15 mouse cellular contexts compared by ENCODE assay signal in the genomic region with DNA sequence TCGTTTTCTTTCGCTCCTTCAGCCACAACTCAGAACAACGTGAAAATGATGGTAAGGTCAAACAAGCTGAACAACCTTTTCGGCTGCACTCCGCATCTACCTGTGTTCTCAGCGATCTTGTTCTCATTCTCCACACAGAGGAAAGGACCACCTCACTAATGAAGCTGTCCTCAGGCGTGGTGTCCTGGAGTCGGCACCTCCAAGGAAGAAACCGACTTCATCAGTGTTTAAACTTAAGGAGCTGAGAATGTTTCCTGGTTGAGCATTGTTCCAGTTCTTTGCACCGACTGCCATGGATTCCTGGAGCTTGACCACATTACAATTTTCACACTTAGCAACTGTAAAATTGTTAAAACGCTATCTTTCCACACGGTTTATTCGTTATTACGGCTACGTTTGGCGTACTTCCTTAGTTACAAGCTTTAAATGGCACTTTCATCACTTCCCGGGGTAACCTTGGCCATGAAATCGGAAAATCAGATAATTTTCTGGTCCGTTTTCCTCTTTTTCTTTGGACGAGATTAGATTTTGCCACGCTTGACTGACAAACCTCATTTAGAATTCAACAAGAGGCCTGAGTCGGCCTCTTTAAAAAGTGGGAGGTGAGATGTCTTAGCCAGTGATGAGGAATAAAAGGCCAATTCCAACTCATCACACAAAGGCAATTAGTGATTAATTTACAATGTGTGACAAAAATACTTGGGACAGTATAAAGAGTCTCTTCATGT.
DNase-seq lines count a peak whose midpoint lies in the region; ATAC-seq lines count a peak whose summit lies in the region.
"Had no signal": no experiment of that assay in that cellular context is flagged by ENCODE, and none has a peak within 500 bp of the region (broad histone marks: within the 10 kb centered on the region; RNA-seq: fewer than 3 reads in every experiment).

No protein-coding gene starts in this region.

- H3K27me3 ChIP-seq in forebrain, embryonic 16.5 days (replicated peaks; ENCODE audit: control insufficient read depth, insufficient read depth, low read length): no peaks in the 10 kb centered on the region
- H3K27me3 ChIP-seq in midbrain, embryonic 14.5 days (ENCODE audit: control insufficient read depth, insufficient read depth, low read length): peaks cover 10% of the 10 kb centered on the region
- H3K27me3 ChIP-seq: embryonic facial prominence, embryonic 12.5 days; limb, embryonic 13.5 days had no signal

- H3K27ac ChIP-seq in forebrain, embryonic 16.5 days (ENCODE audit: low read length): peak overlapping the region; percentile 8; the same call in 1 of the 2 replicates
- H3K27ac ChIP-seq in midbrain, embryonic 14.5 days (replicated peaks; ENCODE audit: low read depth, low read length): no peak overlapping the region
- H3K27ac ChIP-seq: embryonic facial prominence, embryonic 12.5 days; limb, embryonic 13.5 days had no signal

- peak; percentile 69 for ATAC-seq in forebrain, embryonic 16.5 days
- peak; percentile 37; the same call in 1 of the 2 replicates for ATAC-seq in midbrain, embryonic 14.5 days (ENCODE audit: low FRiP score, low TSS enrichment)
- ATAC-seq in CD4-positive, CD25-positive, alpha-beta regulatory T cell, adult 4 months: no peak

- 0 out of 2 replicates have a peak overlapping the region, but pooled peaks have one; percentile 8 for H3K9ac ChIP-seq in forebrain, embryonic 16.5 days (replicated peaks; ENCODE audit: low read depth, low read length)
- 0 out of 2 replicates have a peak overlapping the region, but pooled peaks have one; percentile 1 for H3K9ac ChIP-seq in midbrain, embryonic 14.5 days (replicated peaks; ENCODE audit: low read length)
- H3K9ac ChIP-seq: embryonic facial prominence, embryonic 12.5 days; limb, embryonic 13.5 days had no signal

- H3K4me1 ChIP-seq in forebrain, embryonic 16.5 days (replicated peaks; ENCODE audit: control insufficient read depth, insufficient read depth, low read length): peaks cover 7% of the 10 kb centered on the region
- peaks cover 7% of the 10 kb centered on the region; the same call in 1 of the 2 replicates for H3K4me1 ChIP-seq in midbrain, embryonic 14.5 days (ENCODE audit: control insufficient read depth, insufficient read depth, low read length)
- H3K4me1 ChIP-seq: embryonic facial prominence, embryonic 12.5 days; limb, embryonic 13.5 days had no signal

- H3K9me3 ChIP-seq in forebrain, embryonic 16.5 days (ENCODE audit: control insufficient read depth, low read length): no peaks in the 10 kb centered on the region
- no peaks in the 10 kb centered on the region for H3K9me3 ChIP-seq in midbrain, embryonic 14.5 days (ENCODE audit: control insufficient read depth, low read length)
- H3K9me3 ChIP-seq: embryonic facial prominence, embryonic 12.5 days; limb, embryonic 13.5 days had no signal

- peak overlapping the region; percentile 42 for H3K4me2 ChIP-seq in forebrain, embryonic 16.5 days (ENCODE audit: low read length)
- peak overlapping the region; percentile 47 for H3K4me2 ChIP-seq in midbrain, embryonic 14.5 days (ENCODE audit: low read length)
- H3K4me2 ChIP-seq: embryonic facial prominence, embryonic 12.5 days; limb, embryonic 13.5 days had no signal

- WGBS in forebrain, embryonic 16.5 days: 20% methylated on average over 22 of the region's 22 CpGs
- WGBS in midbrain, embryonic 14.5 days: 11% methylated on average over 22 of the region's 22 CpGs

- peak overlapping the region; percentile 10 for H3K4me3 ChIP-seq in forebrain, embryonic 16.5 days (replicated peaks; ENCODE audit: low read length)
- no peak overlapping the region; the same call in 1 of the 2 replicates for H3K4me3 ChIP-seq in midbrain, embryonic 14.5 days (replicated peaks; ENCODE audit: low read depth, low read length)
- H3K4me3 ChIP-seq: embryonic facial prominence, embryonic 12.5 days; limb, embryonic 13.5 days had no signal

- H3K36me3 ChIP-seq in forebrain, embryonic 16.5 days (ENCODE audit: control insufficient read depth, insufficient read depth): no peaks in the 10 kb centered on the region
- no peaks in the 10 kb centered on the region for H3K36me3 ChIP-seq in midbrain, embryonic 14.5 days (ENCODE audit: control insufficient read depth, insufficient read depth, low read length)
- H3K36me3 ChIP-seq: embryonic facial prominence, embryonic 12.5 days; limb, embryonic 13.5 days had no signal

- DNase-seq in cerebellum, postnatal 14 days: peak; percentile 9 to 52
- no peak for DNase-seq in cerebellum, adult 11-12 months
- DNase-seq in Muller cell, postnatal 12 days (ENCODE audit: inconsistent ontology term): peak; percentile 87
- peak; percentile 68 for DNase-seq in midbrain, embryonic 14.5 days
- DNase-seq in thymus, postnatal 25 days: no peak
- no peak for DNase-seq in ovary, postnatal 14 days (ENCODE audit: low spot score)
- DNase-seq: adrenal gland, postnatal 36 days; gastrocnemius, postnatal 10 days; heart, postnatal 10 days; kidney, postnatal 36 days; lung, postnatal 10 days had no signal

Comparison
In these comparisons a context has a peak if more than half of its experiments do, and no peak if none do; other contexts are left out.
1. DNase-seq: peak in cerebellum, postnatal 14 days (2 of 2), Muller cell, postnatal 12 days (single experiment) and midbrain, embryonic 14.5 days (single experiment); none in cerebellum, adult 11-12 months (single experiment), thymus, postnatal 25 days (single experiment) and ovary, postnatal 14 days (single experiment).